Mouse (Mus musculus) mouse embryonic stem cell (cell line): ENCODE measurements around the gene Cxcr5.

ENCODE experiments used
- in situ Hi-C, 2 experiments: fragments of 300-500 bp; cut with MboI; formaldehyde crosslinking; loops; 1 replicate in 1 of 2; 3 replicates in 1 of 2; pipeline ENCODE4 v1.14.3; 2019 to 2020; ENCODE audit warnings: low sequenced_read_pairs in 2 of 2, low pct_unique_long_range_greater_than_20kb in 1 of 2, mixed read lengths in 1 of 2; ENCODE audit not compliant: unreplicated experiment in 1 of 2

The Cxcr5 gene

DNA sequence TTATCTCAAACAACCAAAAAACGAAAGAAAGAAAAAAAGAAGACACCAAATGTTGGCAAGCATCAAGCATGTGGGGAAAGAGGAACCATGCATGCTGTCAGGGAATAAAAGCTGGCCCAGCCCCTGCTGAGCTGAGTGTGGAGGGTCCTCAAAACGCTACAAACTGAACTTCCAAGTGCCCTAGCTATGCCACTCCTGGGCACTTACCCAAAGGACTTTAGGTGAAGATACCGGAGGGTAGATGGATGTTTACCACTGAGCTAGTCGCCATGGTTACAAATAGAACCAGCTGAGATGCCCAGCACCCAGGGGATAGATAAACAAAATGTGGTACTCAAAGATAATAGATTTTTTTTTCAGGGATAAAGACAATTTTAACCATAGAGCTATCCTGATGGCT, at the start of gene Cxcr5:
Cxcr5 (minus strand) TSS at position 281 of the 400 bp plus-strand sequence.
- in situ Hi-C loops: no loop called here

DNA sequence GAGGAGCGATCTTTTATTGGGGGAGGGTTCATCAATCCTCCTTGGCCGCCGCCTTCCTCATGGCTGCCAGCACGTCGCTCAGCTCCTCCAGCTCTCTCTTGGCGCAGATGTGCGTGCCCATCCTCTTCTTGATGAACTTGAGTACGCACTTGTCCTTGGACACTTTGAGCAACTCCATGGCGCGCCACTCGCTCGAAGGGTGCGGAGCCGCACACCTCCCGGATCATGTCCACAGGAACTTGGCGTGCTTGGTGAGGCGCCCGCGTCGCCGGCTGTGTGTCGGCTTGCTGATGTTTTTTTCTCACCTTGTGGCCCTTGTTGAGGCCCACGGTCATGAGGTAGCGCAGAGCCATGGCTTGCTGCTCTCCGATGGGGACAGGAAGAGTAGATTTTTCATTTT, 48.7 kb upstream of the Cxcr5 start:
- in situ Hi-C loops: no loop called here

GRCm38 (mm10) chr9:44607306-44607705, 45.6 kb upstream of the Cxcr5 start:
- in situ Hi-C loops: no loop called here

GRCm38 (mm10) chr9:44606646-44607045, 45.0 kb upstream of the Cxcr5 start:
- in situ Hi-C loops: no loop called here

- in situ Hi-C loops: no loop called here
Measured at GRCm38 (mm10) chr9:44605616-44606165, 44.0 kb upstream of the Cxcr5 start.

- in situ Hi-C loops: no loop called here
Measured at GRCm38 (mm10) chr9:44604779-44605615, 43.3 kb upstream of the Cxcr5 start, which contains the start of gene Ddx6. Ddx6 (plus strand) TSS chr9:44604892.

DNA sequence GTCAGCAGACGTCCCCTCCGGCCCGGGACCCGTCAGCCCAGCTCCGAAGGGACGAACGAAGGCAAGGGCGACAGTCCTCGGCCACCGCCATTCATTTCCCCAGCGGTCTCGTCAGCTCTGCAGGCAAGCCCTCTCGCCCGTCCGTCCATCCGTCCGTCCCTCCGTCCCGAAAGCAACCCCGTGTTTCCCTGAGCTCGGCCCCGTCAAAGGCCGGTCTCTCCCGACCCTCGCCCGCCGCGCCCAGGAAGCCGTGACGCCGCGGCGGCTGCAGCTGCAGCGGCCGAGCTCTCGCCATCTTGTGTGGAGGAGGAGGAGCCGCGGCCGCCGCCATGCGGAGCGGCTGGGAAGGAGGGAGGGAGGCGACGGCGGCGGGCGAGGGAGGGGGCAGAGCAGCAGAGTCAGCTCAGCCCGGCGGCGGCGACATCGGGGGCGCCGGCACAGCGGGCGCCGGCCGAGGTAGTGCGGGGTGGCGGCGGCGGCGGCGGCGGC, 42.7 kb upstream of the Cxcr5 start:
- in situ Hi-C loops: no loop called here

DNA sequence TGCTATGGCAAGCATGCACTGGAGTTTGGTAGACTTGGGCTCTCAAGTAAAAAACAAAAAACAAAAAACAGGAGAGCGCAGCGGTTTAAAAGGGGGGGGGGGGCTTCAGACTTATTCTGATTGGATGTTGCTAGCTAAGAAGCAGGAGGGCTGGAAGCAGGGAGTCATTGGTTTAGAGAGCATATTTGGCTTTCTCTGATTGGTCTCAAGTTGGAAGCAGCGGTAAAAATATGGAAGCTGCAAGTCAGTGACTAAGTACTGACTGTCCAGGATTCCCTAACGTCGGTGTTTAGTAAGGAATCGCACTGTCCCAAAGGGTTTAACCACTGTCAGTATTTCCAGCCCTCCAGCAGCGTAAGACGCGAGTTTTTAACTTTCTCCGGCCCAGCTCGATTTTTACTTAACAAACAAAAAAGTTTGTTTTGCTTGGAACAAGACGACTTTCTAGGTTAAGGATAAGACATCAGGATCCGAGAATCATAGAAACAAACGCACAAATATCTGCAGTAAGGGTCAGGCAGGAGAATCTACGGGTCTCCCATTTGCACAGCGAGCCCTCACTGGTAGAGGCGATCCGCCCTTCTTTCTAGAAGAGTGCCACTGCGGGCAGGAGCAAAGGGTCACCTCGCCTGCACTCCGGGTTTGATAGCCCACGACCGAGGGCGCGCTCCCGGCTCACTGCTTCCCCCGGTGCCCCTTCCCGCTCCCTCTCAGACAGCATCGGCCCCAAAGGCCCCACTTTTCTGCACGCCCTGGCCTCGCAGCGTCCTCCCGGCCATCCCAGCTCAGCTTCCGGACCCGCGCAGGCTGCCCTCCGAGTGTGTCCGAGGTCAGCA, 42.0 kb upstream of the Cxcr5 start:
- in situ Hi-C loops: no loop called here

- in situ Hi-C loops: no loop called here
Measured at GRCm38 (mm10) chr9:44602766-44603165, 41.1 kb upstream of the Cxcr5 start.

GRCm38 (mm10) chr9:44600801-44601200, 39.1 kb upstream of the Cxcr5 start:
- in situ Hi-C loops: no loop called here

DNA sequence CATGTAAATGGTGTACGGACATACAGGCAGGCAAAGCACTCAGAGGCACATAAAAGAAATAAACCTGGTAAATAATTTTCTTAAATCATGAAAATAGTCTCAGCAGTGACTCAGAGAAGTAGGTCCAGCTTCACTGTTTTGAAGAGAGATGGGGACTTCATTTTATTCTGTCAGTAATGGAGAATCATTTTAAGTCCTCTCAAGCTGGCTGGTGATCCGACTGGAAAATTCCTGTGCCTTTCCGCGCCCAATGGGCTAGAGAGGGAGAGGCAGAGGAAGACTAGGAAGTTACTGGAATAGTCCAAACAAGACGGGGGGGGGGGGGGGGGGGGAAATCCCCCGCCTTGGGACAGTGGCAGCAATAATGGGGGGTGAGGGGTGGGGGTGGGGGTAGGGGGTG, 37.9 kb upstream of the Cxcr5 start:
- in situ Hi-C loops: no loop called here

- in situ Hi-C loops: no loop called here
Measured at GRCm38 (mm10) chr9:44598899-44599495, 37.3 kb upstream of the Cxcr5 start.

DNA sequence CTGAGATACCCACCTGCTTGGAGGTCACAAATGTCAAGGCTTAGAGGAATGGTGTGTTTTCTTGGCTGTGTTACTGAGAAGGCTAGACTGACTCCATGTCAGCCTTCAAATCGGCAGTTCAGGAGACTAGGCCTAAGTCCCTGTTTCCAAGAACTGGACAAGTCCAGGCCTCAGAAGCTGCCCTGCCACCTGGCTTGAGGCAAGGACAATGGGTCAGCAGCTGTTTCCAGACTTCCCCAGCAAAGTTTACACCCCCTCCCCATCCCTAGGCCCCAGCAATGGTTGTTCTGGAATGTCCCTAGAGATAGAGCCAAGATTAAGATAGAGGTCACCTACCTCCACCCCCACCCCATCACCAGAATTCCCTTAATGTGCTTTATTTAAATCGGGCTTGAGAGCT, 36.1 kb upstream of the Cxcr5 start:
- in situ Hi-C loops: no loop called here

- in situ Hi-C loops: no loop called here
Measured at GRCm38 (mm10) chr9:44595537-44595930, 33.9 kb upstream of the Cxcr5 start.

DNA sequence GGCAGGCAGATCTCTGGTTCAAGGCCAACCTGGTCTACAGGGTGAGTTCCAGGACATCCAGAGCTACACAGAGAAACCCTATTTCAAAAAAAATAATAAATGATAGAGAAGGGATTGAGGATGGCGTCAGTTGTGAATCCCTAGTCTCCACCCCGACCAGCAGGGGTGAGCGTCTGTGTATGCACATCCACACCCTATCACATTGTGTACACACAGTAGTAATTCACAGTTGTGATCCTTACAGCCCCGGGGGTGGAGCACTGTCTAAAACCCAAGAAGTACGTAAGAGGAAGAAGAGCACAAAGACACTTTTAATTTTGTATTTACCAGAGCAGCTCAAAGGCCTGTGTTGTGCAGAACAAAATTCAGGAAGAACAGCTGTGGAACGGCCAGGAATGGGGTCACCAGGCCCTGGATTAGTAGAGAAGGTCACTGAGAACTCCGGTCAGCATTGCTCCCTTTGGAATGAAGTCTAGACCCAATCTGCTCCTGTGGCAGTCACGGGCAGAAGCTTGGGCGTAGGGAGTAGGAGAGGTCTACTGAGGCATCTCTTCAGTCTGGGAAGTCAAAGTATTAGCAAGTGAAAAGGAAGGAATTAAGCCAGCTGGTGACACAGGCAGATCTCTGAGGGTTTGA, 33.3 kb upstream of the Cxcr5 start:
- in situ Hi-C loops: no loop called here

DNA sequence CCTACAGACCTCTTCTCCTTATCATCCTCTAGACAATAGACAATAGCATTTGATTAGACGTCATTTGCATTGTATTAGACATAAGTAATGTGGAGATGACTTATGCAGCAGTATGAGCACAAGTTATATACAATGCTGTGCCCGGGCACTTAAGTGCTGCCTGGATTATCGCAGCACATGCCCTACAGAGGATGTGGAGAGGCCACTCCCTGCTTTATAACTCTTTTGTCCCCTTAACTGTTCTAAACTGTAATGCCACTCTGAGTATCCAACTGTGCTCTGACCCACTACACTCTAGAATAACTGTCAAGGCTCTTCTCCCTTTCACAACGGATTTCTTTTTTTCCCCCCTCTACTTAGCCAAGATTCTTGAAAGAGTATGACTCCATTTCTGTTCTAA, 32.2 kb upstream of the Cxcr5 start:
- in situ Hi-C loops: no loop called here

DNA sequence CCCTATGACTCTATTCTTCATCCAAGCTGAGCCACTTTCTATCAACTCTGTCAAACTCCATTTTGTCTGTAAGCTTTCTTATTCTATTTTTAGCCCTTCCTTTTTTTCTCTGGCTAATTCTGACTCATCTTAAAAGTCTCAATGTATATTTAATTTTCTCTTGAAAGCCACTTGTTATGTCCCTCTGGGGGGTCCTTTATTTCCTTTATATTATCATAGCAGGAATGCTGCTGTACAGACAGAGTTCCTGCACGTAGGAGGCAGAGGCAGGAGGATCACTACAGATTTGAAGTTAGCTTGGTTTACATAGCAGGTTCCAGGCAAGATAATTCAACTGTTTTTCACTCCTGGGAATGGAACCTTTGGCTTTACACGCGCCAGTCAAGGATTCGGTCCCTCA, 31.5 kb upstream of the Cxcr5 start:
- in situ Hi-C loops: no loop called here

GRCm38 (mm10) chr9:44591595-44592188, 30.0 kb upstream of the Cxcr5 start:
- in situ Hi-C loops: no loop called here
